Mouse (Mus musculus) spleen, postnatal 4 days (tissue): ENCODE measurements around the gene Zfp105.
A peak's percentile ranks its signal among the peaks of the same experiment; 100 is the strongest.

Experiments used
- DNase-seq, 2 experiments: peaks; one replicate each; pipeline ENCODE4 v3.0.0; 2022; ENCODE audit warnings: low spot score in 2 of 2

The Zfp105 gene

GRCm38 (mm10) chr9:122922936-122923381, at the start of gene Zfp105:
Gene Zfp105, plus strand, starts transcription at chr9:122923072.
- peak; percentile 40 to 71 for DNase-seq

DNA sequence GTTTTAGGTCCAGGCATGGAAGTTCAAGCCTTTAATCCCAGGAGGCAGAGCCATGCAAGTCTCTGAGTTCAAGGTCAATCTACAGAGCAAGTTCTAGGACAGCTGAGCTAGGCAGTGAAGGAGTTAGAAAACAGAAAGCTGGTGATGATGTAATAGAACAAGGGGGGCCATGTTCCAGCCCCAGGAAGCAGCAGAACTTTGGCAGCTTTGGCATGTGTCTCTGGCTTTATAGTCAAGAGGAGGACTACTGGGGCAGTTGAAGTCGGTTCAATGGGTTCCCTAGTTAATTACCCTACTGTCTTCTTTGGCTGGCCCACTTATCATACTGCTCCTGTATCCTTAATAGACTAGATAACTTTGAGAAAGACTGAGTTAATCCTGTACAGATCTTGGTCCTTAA, 48.2 kb upstream of the Zfp105 start:
- no peak for DNase-seq

- DNase-seq: no peak
Measured at GRCm38 (mm10) chr9:122875145-122875544, 47.7 kb upstream of the Zfp105 start.

- DNase-seq: no peak
Measured at GRCm38 (mm10) chr9:122885385-122885784, 37.5 kb upstream of the Zfp105 start, which contains the start of gene Zkscan7. Gene Zkscan7, plus strand, starts transcription at chr9:122885685.

DNA sequence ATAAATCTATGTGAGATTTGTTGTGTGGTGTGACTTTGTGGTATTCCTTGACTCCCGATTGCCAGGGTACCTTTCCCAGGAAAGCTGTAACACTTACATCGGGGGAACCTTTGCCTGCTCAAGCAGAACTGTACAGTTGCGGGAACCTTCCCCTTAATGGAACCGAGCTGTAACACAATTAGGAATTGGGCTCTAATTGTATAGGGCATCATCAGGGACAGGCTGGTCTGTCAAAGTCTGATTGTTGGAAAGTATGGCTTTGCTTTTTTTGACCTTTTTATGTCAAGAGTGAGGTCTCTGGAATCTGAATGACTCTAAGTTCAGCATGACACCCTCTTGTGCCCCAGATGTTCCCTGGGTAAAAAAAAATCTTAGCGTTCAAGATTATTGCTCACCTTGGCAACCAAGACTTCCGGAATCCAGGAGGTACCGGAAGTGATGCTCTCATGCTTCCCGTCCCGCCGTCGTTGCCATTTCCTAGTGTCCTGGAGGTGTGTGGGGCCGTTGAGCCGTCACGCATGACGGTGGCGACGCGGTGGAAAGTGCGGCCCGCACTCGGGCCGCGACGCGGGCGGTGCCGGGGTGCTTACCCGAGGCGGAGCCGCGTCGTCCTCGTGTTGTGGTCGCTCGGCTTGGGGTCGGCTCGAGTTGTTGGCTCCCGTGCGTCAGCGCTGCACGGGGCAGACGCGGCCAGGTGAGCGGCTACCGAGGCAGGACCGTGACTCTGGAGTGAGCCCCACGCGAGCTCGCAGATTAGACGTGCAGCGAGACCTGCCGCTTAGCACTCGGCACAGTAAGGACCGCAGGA, 36.3 kb upstream of the Zfp105 start:
- peak; percentile 35 to 72 for DNase-seq

GRCm38 (mm10) chr9:122901047-122901446, 21.8 kb upstream of the Zfp105 start:
- DNase-seq: no peak

DNA sequence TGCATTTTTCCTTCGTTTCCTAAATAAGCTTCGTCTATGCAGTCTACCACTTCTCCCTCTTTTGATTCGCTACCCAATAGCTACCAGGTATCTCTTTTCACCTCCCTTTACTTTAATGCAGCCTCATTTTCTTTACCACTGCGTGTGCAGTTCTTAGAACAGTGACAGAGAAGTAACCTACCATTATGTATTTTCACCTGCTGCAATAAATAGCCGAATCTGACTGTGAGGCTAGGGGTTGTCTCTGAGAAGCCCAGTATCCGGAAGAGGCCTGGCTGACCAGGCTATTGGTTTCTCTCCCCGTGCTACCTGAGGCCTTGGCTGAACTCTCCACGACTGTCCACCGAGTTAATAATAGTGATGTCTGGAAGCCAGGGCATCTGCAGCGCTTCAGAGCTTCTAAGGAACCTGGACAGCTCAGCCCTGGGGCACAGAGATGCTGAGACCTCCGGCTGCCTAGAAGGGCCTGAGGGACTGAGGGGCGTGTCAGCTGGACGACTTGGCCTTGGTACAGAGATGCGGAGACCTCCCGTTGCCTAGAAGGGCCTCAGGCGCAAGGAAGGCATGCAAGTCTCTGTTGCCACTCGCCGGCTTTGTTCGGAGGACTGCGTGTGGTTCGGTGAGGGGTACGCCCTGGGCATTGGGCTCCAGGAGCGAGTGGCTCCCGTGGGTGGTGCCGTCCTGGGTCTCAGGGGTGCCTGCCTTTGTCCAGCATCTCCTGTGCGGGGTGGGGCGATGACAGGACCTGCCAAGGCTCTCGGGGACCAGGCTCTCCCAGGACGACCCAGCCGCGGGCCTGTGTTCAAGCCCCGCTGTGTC, 19.9 kb upstream of the Zfp105 start:
- DNase-seq: peak; percentile 29 to 59

- DNase-seq: no peak
Measured at GRCm38 (mm10) chr9:122922436-122922835, 436 bp upstream of the Zfp105 start.

GRCm38 (mm10) chr9:122928915-122929314, 6.0 kb downstream of the Zfp105 start:
- DNase-seq: no peak

DNA sequence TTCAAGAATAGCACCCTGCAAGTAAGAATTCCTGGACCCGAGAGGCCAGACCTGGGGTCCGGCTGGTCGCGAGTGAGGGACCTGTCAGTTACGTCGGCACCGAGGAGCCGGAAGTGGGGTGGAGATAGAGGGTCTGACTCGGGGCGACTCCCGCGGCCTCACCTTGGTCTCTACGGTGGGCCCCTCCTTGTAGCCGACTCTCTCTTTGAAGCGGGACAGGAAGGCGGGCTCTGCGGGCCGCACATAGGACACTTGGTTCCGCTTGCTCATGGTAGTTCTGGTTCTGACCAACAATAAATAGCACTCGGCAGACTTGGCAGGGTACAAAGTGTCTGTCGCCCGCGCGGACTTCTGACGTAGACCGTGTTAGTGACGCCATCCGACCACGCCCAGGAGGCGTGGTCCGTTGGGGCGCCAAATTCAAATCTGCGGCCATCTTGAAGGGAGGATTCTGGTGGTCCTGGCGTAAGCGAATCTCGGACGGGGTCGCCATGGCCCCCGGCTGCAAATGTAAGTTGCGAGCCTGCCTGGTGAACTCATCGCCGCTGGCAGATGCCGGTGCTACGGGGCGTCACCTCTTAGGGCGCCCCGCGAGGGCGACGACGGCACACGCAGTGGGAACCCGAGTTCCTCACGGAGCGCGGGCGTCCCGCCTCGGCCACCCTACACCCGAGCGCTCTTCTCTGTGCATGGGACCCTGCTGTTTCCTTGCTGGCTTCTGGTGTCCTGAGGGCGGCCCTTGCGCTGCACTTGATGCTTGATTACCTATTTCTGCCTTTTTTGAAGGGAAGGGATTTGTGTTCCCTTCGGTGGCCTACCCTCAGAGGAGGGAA, 28.0 kb downstream of the Zfp105 start, which contains the start of the genes 1110059G10Rik and Kif15:
Gene 1110059G10Rik, minus strand, starts transcription at position 358 of the 833 bp plus-strand sequence.
Gene Kif15, plus strand, starts transcription at position 404 of the 833 bp plus-strand sequence.
- DNase-seq: peak; percentile 93 to 98
